Mouse (Mus musculus): ENCODE measurements around the gene Myo15. TPM values are rescaled to one million over a fixed set of nuclear protein-coding genes. Genes with fewer than 3 reads are reported as not detected.
"Not testable (repeated sequence)": the region's sequence is repeated elsewhere in the genome, so short reads cannot be mapped to it uniquely, and the experiment has no call there.

The Myo15 gene
- polyA plus RNA-seq, 1 experiment = not detected

DNA sequence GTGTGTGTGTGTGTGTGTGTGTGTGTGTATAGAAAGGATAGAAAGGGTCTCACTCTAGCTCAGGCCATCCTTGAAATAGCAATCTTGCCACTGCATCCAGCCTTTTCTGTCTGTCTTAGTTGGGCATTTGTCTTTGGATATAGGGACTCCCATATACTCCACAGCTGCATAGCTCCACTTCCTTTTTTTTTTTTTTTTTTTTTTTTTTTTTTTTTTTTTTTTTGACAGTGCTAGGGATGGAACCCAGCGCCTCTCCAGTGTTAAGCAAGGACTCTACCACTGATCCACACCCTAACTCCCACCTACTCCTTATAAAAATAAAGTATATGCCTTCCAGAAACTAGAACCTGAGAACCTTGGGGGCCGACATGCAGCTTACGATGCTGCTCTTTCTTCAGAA is 88.5 kb downstream of the Myo15 start:
- 67% methylated on average over 3 of the region's 3 CpGs for WGBS
- no peak for TF ChIP-seq POLR2A (IDR thresholded peaks at IDR 0.05; ENCODE audit: insufficient read depth, low read depth, low read length)
- TF ChIP-seq CTCF (IDR thresholded peaks at IDR 0.05; ENCODE audit: insufficient read depth, low read depth, low read length) = no peak

DNA sequence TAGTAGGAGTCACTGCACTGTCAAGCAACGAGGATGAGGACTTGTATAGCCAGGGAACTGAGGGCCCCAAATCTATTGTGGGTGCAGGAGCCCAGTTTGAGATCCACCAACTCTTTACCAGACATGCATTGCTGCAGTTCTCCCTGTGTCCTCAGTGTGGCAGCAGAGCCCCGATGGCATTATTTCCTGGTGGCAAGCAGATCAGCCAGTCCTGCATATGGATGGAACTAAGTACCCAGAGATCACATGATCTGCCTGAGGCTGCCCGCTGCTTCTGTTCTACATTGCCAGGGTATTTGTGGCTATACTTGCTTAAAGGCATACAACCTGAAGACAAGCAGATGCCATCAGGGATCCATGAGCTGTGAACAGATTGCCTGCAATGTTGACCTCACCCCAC is 90.2 kb downstream of the Myo15 start:
- WGBS = 4% methylated on average over 3 of the region's 3 CpGs
- no peak for TF ChIP-seq POLR2A (IDR thresholded peaks at IDR 0.05; ENCODE audit: insufficient read depth, low read depth, low read length)
- TF ChIP-seq CTCF (IDR thresholded peaks at IDR 0.05; ENCODE audit: insufficient read depth, low read depth, low read length) = peak; percentile 66; the same call in 1 of the 2 replicates
- Histone ChIP-seq H3K4me3 (ENCODE audit: insufficient read depth, low read depth, low read length) (no peak overlapping the region), H3K4me1 (ENCODE audit: control insufficient read depth, insufficient read depth, low read length) (no peaks in the 10 kb centered on the region), H3K27ac (ENCODE audit: insufficient read depth, low read depth, low read length) (no peak overlapping the region)

More for the DNA sequence above, 88.5 kb downstream of the Myo15 start:
- Histone ChIP-seq H3K4me3 (ENCODE audit: insufficient read depth, low read depth, low read length) (no peak overlapping the region), H3K27ac (ENCODE audit: insufficient read depth, low read depth, low read length) (no peak overlapping the region), H3K4me1 (ENCODE audit: control insufficient read depth, insufficient read depth, low read length) (no peaks in the 10 kb centered on the region)

DNA sequence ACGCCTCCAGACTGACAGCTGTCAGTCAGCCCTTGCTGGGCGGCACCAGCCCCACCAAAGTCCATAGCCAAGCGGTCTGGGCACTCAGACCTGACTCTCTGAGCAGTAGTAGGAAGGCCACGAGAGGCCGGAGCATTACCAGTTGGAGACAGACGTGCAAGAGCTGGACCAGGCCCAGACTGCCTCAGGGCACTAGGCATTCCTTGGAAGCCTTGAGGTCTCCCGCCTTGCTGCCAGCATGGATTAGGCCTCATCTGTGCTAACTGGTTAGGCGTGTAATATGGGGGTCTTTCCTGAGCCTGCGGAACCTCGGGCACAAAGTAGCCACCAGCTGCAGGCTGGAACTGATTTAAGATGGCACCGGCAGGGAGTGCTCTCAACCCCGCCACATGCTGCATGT is 104.9 kb downstream of the Myo15 start:
- WGBS = 77% methylated on average over 11 of the region's 12 CpGs
- H3K4me3 ChIP-seq (ENCODE audit: insufficient read depth, low read depth, low read length); H3K27ac ChIP-seq (ENCODE audit: insufficient read depth, low read depth, low read length); H3K4me1 ChIP-seq (ENCODE audit: control insufficient read depth, insufficient read depth, low read length): not testable (repeated sequence)

Other genes with a start within 250 kb of the Myo15 start
- not detected in 2 replicates for gene Srebf1, start 246.8 kb upstream of the Myo15 start, polyA plus RNA-seq (2012; ENCODE audit: insufficient read depth, insufficient read length, low replicate concordance, missing spikeins)
- 119 TPM in 1 of 2 replicates, not detected in the other for gene Tom1l2, start 116.4 kb upstream of the Myo15 start, polyA plus RNA-seq (2012; ENCODE audit: insufficient read depth, insufficient read length, low replicate concordance, missing spikeins)
- not detected in 2 replicates for gene Drc3, start 116.0 kb upstream of the Myo15 start, polyA plus RNA-seq (2012; ENCODE audit: insufficient read depth, insufficient read length, low replicate concordance, missing spikeins)
- gene Gid4, start 52.2 kb upstream of the Myo15 start, polyA plus RNA-seq (2012; ENCODE audit: insufficient read depth, insufficient read length, low replicate concordance, missing spikeins) = 149 TPM in 1 of 2 replicates, not detected in the other
- gene Atpaf2, start 50.9 kb upstream of the Myo15 start, polyA plus RNA-seq (2012; ENCODE audit: insufficient read depth, insufficient read length, low replicate concordance, missing spikeins) = not detected in 2 replicates
- not detected in 2 replicates for gene Drg2, start 14.7 kb upstream of the Myo15 start, polyA plus RNA-seq (2012; ENCODE audit: insufficient read depth, insufficient read length, low replicate concordance, missing spikeins)
- gene Alkbh5, start 67.0 kb downstream of the Myo15 start, polyA plus RNA-seq (2012; ENCODE audit: insufficient read depth, insufficient read length, low replicate concordance, missing spikeins) = not detected in 2 replicates
- gene Llgl1, start 230.4 kb downstream of the Myo15 start, polyA plus RNA-seq (2012; ENCODE audit: insufficient read depth, insufficient read length, low replicate concordance, missing spikeins) = not detected in 2 replicates